Mouse (Mus musculus) CH12.LX (cell line): Measurements from ENCODE around the gene Hcrt. TPM values are rescaled to one million over a fixed set of nuclear protein-coding genes. Genes with fewer than 3 reads are reported as not detected.

Source experiments
- DNase-seq: peaks from one replicate; pipeline ENCODE4 v3.0.0-alpha.2; 2013; ENCODE audit errors: extremely low read depth
- H3K27ac ChIP-seq: 2 replicates; pipeline ENCODE4 v1.5.1; 2012; ENCODE audit warnings: low read depth, mild to moderate bottlenecking, control low read depth, moderate library complexity; ENCODE audit not compliant: insufficient read depth
- H3K27me3 ChIP-seq: replicated peaks from 2 replicates; pipeline ENCODE3; 2012; ENCODE audit warnings: inconsistent platforms
- H3K36me3 ChIP-seq, 2 experiments: replicated peaks in 1 of 2; 2 replicates each; pipeline versions ENCODE3 to v1.6.1; 2012; ENCODE audit warnings: inconsistent platforms in 1 of 2, low read length in 1 of 2, mild to moderate bottlenecking in 1 of 2, mixed read lengths in 1 of 2, moderate library complexity in 1 of 2; ENCODE audit not compliant: control insufficient read depth in 1 of 2, insufficient read depth in 1 of 2
- H3K4me1 ChIP-seq, 2 experiments: 2 replicates each; pipeline ENCODE4 v1.6.1; 2012; ENCODE audit warnings: inconsistent platforms in 1 of 2, moderate library complexity in 1 of 2; ENCODE audit not compliant: insufficient read depth in 2 of 2, control insufficient read depth in 1 of 2
- H3K4me2 ChIP-seq: 2 replicates; pipeline ENCODE4 v1.6.1; 2012; ENCODE audit warnings: low read depth, mild to moderate bottlenecking, control low read depth; ENCODE audit not compliant: poor library complexity, insufficient read depth, severe bottlenecking
- H3K4me3 ChIP-seq, 3 experiments: fragments of 150-350 bp in 1 of 3; sonication (generic) in 1 of 3; replicated peaks in 1 of 3; 2 replicates each; pipeline versions ENCODE3 to v1.5.1; 2011 to 2012; ENCODE audit warnings: low read depth in 2 of 3, low read length in 2 of 3, mild to moderate bottlenecking in 2 of 3, moderate library complexity in 2 of 3, control low read depth in 1 of 3, improper control_type of control experiment in 1 of 3, inconsistent platforms in 1 of 3, mixed read lengths in 1 of 3; ENCODE audit not compliant: poor library complexity in 1 of 3
- H3K79me2 ChIP-seq: replicated peaks from 2 replicates; pipeline ENCODE4 v1.6.1; 2012; ENCODE audit warnings: mild to moderate bottlenecking, moderate library complexity; ENCODE audit not compliant: control insufficient read depth, poor library complexity, insufficient read depth, severe bottlenecking; ENCODE audit errors: extremely low read depth
- H3K9ac ChIP-seq: 2 replicates; pipeline ENCODE4 v1.6.1; 2012; ENCODE audit warnings: low read depth, mild to moderate bottlenecking, control low read depth, moderate library complexity; ENCODE audit not compliant: insufficient read depth
- H3K9me3 ChIP-seq: replicated peaks from 2 replicates; pipeline ENCODE3; 2012; ENCODE audit warnings: low read length, inconsistent platforms, mixed read lengths
- BHLHE40 ChIP-seq: IDR thresholded peaks from 2 replicates; pipeline ENCODE4 v1.6.1; 2011; ENCODE audit warnings: mild to moderate bottlenecking, low read depth, low read length, improper control_type of control experiment
- CHD1 ChIP-seq: IDR thresholded peaks from 2 replicates; pipeline ENCODE4 v1.6.1; 2012; ENCODE audit warnings: low read depth, low read length, improper control_type of control experiment, inconsistent platforms
- E2F4 ChIP-seq: IDR thresholded peaks from 2 replicates; pipeline ENCODE4 v1.6.1; 2011; ENCODE audit warnings: low read depth, low read length, improper control_type of control experiment; ENCODE audit not compliant: insufficient replicate concordance
- ELF1 ChIP-seq: IDR thresholded peaks from 2 replicates; pipeline ENCODE4 v1.6.1; 2014; ENCODE audit warnings: low read depth, mild to moderate bottlenecking, inconsistent platforms, low read length, improper control_type of control experiment
- HCFC1 ChIP-seq: IDR thresholded peaks from 2 replicates; pipeline ENCODE4 v1.6.1; 2012; ENCODE audit warnings: low read depth, mild to moderate bottlenecking, inconsistent platforms, low read length, improper control_type of control experiment
- IRF4 ChIP-seq: IDR thresholded peaks from 2 replicates; pipeline ENCODE4 v1.6.1; 2014; ENCODE audit warnings: low read depth, mild to moderate bottlenecking, inconsistent platforms, low read length, improper control_type of control experiment
- JUND ChIP-seq: conservative IDR thresholded peaks from 2 replicates; pipeline ENCODE4 v1.6.1; 2011; ENCODE audit warnings: low read depth, low read length, improper control_type of control experiment
- KAT2A ChIP-seq: IDR thresholded peaks from 2 replicates; pipeline ENCODE4 v1.6.1; 2012; ENCODE audit warnings: low read length, improper control_type of control experiment, inconsistent platforms; ENCODE audit not compliant: insufficient replicate concordance
- MAX ChIP-seq: IDR thresholded peaks from 2 replicates; pipeline ENCODE4 v1.6.1; 2011; ENCODE audit warnings: low read length, improper control_type of control experiment
- NELFE ChIP-seq: IDR thresholded peaks from 2 replicates; pipeline ENCODE4 v1.6.1; 2011; ENCODE audit warnings: low read depth, low read length, improper control_type of control experiment
- USF2 ChIP-seq: conservative IDR thresholded peaks from 2 replicates; pipeline ENCODE4 v1.6.1; 2011; ENCODE audit warnings: low read depth, low read length, improper control_type of control experiment
- ZC3H11A ChIP-seq: IDR thresholded peaks from 2 replicates; pipeline ENCODE4 v1.6.1; 2012; ENCODE audit warnings: low read depth, mild to moderate bottlenecking, inconsistent platforms, low read length, improper control_type of control experiment
- ZMIZ1 ChIP-seq: IDR thresholded peaks from 2 replicates; pipeline ENCODE4 v1.6.1; 2012; ENCODE audit warnings: low read depth, mild to moderate bottlenecking, inconsistent platforms, low read length, improper control_type of control experiment
- ZNF384 ChIP-seq: IDR thresholded peaks from 2 replicates; pipeline ENCODE4 v1.6.1; 2012; ENCODE audit warnings: low read depth, low read length, improper control_type of control experiment, inconsistent platforms
- dilution Hi-C: fragments of 300-500 bp; cut with MboI; formaldehyde crosslinking; loops from 2 replicates; pipeline ENCODE4 v1.14.3; 2020; ENCODE audit warnings: low sequenced_read_pairs; ENCODE audit not compliant: extremely low pct_unique_long_range_greater_than_20kb, extremely low pct_ligation_motif_present
- in situ Hi-C: fragments of 300-500 bp; cut with MboI; formaldehyde crosslinking; loops from 3 replicates; pipeline ENCODE4 v1.14.3; 2019; ENCODE audit warnings: low sequenced_read_pairs, low pct_ligation_motif_present, low pct_unique_long_range_greater_than_20kb, mixed read lengths
- polyA plus RNA-seq: library from polyadenylated mRNA; unstranded; fragments of >175 nt; gene quantifications from 2 replicates; pipeline ENCODE4 v1.2.1, GENCODE M21; 2012; ENCODE audit warnings: low read depth; ENCODE audit not compliant: insufficient read length
- total RNA-seq, 2 experiments: library from RNA; depleted of rRNA; stranded (reverse); fragments of 300-350 nt in 1 of 2; fragments of >200 nt in 1 of 2; gene quantifications; 2 replicates each; pipeline ENCODE4 v1.2.3; 2012 to 2014

Hcrt gene
- total and polyA plus RNA-seq, 3 experiments = not detected

DNA sequence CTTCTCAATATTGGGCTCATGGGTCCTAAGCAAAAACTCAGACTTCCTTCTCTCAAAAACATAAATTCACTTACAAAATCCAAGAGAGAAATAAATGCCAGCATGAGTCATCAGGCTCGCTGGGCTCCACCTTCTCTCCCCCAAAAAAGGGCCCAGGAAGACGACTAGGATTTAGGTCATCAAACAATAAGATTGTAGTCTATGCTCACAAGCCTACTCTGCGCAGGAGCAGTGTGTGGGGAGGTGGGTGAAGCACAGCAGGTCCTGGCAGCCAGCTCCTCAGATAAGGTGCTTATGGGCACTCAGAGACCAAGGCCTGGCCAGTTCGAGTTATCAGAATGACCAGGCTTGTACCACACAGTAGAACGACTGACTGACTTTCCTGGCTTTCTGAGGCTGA, 42.4 kb downstream of the Hcrt start:
- Histone ChIP-seq H3K36me3 (peaks cover 43 to 92% of the 10 kb centered on the region in 2 experiments), H3K27me3 (no peaks in the 10 kb centered on the region), H3K4me3 (no peak overlapping the region), H3K4me2 (no peak overlapping the region), H3K9ac (no peak overlapping the region), H3K9me3 (no peaks in the 10 kb centered on the region), H3K27ac (no peak overlapping the region), H3K79me2 (peaks cover 35% of the 10 kb centered on the region), H3K4me1 (peaks cover 8 to 52% of the 10 kb centered on the region in 2 experiments)
- in situ Hi-C loops = no loop called here
- dilution Hi-C loops = no loop called here
- DNase-seq = no peak
- TF ChIP-seq E2F4 (no peak), ZC3H11A (no peak)

DNA sequence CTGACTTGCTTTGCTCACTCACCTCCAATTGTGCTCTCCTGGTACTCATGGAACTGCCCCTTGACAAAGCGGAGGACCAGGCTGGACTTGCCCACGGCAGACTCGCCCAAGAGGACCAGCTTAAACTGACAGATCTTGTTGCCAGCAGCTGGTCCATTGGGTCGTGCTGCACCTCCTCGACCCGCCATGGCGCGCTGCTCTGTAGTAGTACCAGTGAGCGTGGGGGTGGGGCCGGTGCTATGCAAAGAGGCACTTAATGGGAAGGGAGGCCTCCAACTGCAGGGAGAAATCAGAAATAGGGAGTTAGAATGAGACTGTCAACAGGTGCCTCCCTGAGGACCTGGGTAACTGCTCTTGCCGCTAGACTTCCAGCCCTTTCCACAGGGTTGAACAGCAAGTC, 42.8 kb downstream of the Hcrt start:
- dilution Hi-C loops = no loop called here
- no peak overlapping the region for H3K4me2 ChIP-seq
- H3K4me3 ChIP-seq = no peak overlapping the region
- DNase-seq = no peak
- no peaks in the 10 kb centered on the region for H3K9me3 ChIP-seq
- no peak overlapping the region for H3K9ac ChIP-seq
- H3K27ac ChIP-seq = no peak overlapping the region
- H3K27me3 ChIP-seq = no peaks in the 10 kb centered on the region
- H3K4me1 ChIP-seq = peaks cover 8 to 48% of the 10 kb centered on the region in 2 experiments
- in situ Hi-C loops = no loop called here
- peaks cover 30% of the 10 kb centered on the region for H3K79me2 ChIP-seq
- TF ChIP-seq ELF1 (no peak), ZNF384 (no peak), ZMIZ1 (no peak), BHLHE40 (no peak), NELFE (no peak), CHD1 (no peak), KAT2A (no peak), USF2 (no peak), MAX (no peak), IRF4 (no peak), JUND (no peak), HCFC1 (no peak)
- H3K36me3 ChIP-seq = peaks cover 47 to 92% of the 10 kb centered on the region in 2 experiments

DNA sequence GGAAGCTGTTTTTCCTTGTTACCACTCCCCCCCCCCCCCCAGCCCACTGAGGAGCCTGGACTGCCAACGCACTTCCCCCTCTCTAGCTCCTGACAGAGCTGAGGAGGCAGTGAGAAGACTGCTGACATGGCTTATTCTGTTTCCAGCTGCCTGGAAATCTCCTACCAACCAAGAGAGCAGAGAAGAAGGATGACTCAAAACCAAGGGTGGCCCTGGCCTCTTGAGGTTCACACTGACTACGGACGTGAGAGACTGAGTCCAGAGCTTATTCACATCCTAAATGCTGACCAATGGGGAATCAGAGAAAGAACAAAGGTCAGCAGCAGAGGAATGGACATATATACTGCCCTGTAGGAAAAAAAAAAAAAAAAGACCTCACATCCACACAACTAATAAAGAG, 43.4 kb downstream of the Hcrt start:
- H3K9me3 ChIP-seq = no peaks in the 10 kb centered on the region
- H3K4me2 ChIP-seq = no peak overlapping the region
- H3K79me2 ChIP-seq = peaks cover 29% of the 10 kb centered on the region
- no peak for DNase-seq
- H3K4me3 ChIP-seq = no peak overlapping the region
- H3K36me3 ChIP-seq = peaks cover 52 to 92% of the 10 kb centered on the region in 2 experiments
- no peak for TF ChIP-seq USF2
- in situ Hi-C loops = no loop called here
- dilution Hi-C loops = no loop called here
- H3K9ac ChIP-seq = no peak overlapping the region
- no peaks in the 10 kb centered on the region for H3K27me3 ChIP-seq
- peaks cover 8 to 42% of the 10 kb centered on the region in 2 experiments for H3K4me1 ChIP-seq
- no peak overlapping the region for H3K27ac ChIP-seq
